Mouse (Mus musculus) limb, embryonic 12.5 days (tissue): ENCODE results near the gene Ackr2. TPM values are rescaled to one million over a fixed set of nuclear protein-coding genes. Genes with fewer than 3 reads are reported as not detected.
A peak's percentile ranks its signal among the peaks of the same experiment; 100 is the strongest.

ENCODE experiments used
- ATAC-seq: fragments of 200-750 bp; cut with Nextera tagmentation; 2 replicates; pipeline ENCODE4 v1.8.0; 2017; ENCODE audit warnings: low read depth, moderate TSS enrichment; ENCODE audit not compliant: insufficient number of reproducible peaks, insufficient read depth, low FRiP score, low TSS enrichment
- H3K27ac ChIP-seq: fragments of 300-500 bp; sonication (generic); 2 replicates; pipeline ENCODE4 v1.5.1; 2016; ENCODE audit warnings: mild to moderate bottlenecking, moderate library complexity
- H3K27me3 ChIP-seq: fragments of 300-500 bp; sonication (generic); 2 replicates; pipeline ENCODE4 v1.6.1; 2016; ENCODE audit warnings: mild to moderate bottlenecking, moderate library complexity
- H3K36me3 ChIP-seq: fragments of 300-500 bp; sonication (generic); 2 replicates; pipeline ENCODE4 v1.6.1; 2016; ENCODE audit warnings: mild to moderate bottlenecking, moderate library complexity
- H3K4me1 ChIP-seq: fragments of 300-500 bp; sonication (generic); replicated peaks from 2 replicates; pipeline ENCODE4 v1.6.1; 2016
- H3K4me2 ChIP-seq: fragments of 300-500 bp; sonication (generic); 2 replicates; pipeline ENCODE4 v1.6.1; 2016; ENCODE audit warnings: mild to moderate bottlenecking, moderate library complexity
- H3K4me3 ChIP-seq: fragments of 300-500 bp; sonication (generic); replicated peaks from 2 replicates; pipeline ENCODE4 v1.5.1; 2016; ENCODE audit warnings: mild to moderate bottlenecking
- H3K9ac ChIP-seq: fragments of 300-500 bp; sonication (generic); replicated peaks from 2 replicates; pipeline ENCODE4 v1.6.1; 2016; ENCODE audit warnings: mild to moderate bottlenecking, moderate library complexity
- H3K9me3 ChIP-seq: fragments of 300-500 bp; sonication (generic); 2 replicates; pipeline ENCODE4 v1.6.1; 2016; ENCODE audit warnings: mild to moderate bottlenecking, moderate library complexity
- WGBS: fragments of 180-500 bp; shearing (Covaris S2); methylation state at CpG from one replicate; pipeline ENCODE4 v1.1.7; 2016; 5-methylcytosine and 5-hydroxymethylcytosine counted together
- polyA plus RNA-seq: library from polyadenylated mRNA; unstranded; fragments of >200 nt; fragmentation: Nextera tagmentation; extraction: Ambion mirVana; gene quantifications from 2 replicates; pipeline ENCODE4 v1.2.1, GENCODE M21; 2016

Gene Ackr2
- polyA plus RNA-seq, 1 experiment from 2014 or later, result not detected

DNA sequence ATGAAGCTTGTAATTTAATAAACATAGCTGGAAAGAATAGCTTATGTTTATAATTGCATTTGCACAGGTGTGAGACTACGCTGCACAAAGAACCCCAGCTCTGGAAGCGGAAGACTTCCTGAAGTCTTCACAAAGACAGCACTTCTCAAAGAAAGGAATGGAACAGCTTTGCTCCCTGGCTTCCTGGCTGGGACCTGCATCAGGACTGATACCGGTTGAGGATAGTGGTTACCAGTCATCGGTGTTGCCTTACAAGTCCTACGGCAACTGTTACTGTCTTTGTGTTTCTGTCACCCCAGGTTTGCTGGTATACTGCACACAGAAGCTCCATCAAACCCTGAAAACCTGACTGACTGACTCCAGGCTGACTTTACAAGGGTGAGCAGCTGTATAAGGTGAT lies 28.7 kb upstream of the Ackr2 start:
- Histone ChIP-seq H3K4me3 (no peak overlapping the region), H3K36me3 (no peaks in the 10 kb centered on the region), H3K9ac (no peak overlapping the region), H3K4me2 (no peak overlapping the region), H3K9me3 (no peaks in the 10 kb centered on the region), H3K27me3 (peaks cover 8% of the 10 kb centered on the region; the same call in 1 of the 2 replicates), H3K27ac (no peak overlapping the region), H3K4me1 (no peaks in the 10 kb centered on the region)
- 68% methylated on average over 5 of the region's 5 CpGs for WGBS
- ATAC-seq, result no peak

DNA sequence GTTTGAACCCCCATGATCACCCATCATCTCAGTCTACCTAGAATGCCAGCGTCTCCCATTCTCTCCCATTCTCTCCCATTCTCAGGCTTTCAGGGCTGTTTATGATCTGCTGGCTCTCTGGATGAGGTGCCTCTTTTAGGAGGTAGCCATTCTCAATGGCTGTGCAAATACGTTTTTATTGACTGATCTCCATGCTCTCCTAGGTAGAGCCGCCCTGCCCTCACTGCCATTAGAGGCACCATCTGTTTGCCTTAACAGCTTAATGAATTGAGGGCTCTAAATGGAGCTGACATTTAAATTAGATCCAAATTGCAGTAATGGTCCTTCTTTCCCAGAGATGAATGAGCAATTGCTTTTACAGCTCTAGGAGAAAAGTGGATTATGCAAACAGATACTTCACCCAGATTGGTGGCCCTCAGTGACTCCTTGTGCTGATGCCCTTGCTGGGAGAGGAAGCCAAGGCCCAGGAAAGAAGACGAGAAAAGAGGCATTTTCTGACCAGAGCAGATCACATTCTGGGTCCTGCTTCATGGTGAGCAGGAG lies 28.1 kb upstream of the Ackr2 start:
- no peak overlapping the region for H3K27ac ChIP-seq
- ATAC-seq, result no peak
- H3K4me3 ChIP-seq, result no peak overlapping the region
- no peak overlapping the region for H3K4me2 ChIP-seq
- 12% methylated on average over 4 of the region's 4 CpGs for WGBS
- H3K27me3 ChIP-seq, result peaks cover 8% of the 10 kb centered on the region; the same call in 1 of the 2 replicates
- H3K36me3 ChIP-seq, result no peaks in the 10 kb centered on the region
- H3K4me1 ChIP-seq, result no peaks in the 10 kb centered on the region
- no peaks in the 10 kb centered on the region for H3K9me3 ChIP-seq
- no peak overlapping the region for H3K9ac ChIP-seq

DNA sequence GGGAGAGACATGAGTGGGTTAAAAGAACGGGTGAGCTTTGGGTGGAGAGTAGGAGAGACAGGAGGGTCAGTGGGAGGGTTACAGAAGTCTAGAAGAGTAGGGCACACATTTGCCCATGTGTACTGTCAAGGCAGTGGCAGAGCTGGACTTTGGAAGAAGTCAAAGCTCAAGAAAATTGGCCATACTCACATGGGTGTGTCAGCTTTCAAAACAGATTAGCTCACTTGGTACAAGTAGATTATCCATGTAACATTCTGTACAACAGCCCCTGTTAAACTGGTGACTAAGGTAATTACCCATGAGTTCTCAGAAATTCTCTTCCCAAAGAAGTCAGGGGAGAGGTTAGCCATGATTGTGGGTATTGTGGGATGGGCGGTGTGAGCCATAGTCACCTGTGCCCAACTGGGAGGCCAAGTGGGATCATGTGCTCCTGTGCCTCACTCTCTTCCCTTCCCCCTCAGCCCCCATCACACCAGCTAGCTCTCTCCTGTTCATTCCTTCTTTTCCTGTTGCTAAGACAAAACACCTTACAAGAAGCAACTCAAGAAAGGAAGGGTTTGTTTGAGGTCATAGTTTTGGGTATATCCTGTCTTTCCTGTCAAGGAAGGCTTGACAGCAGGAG lies 26.0 kb upstream of the Ackr2 start:
- 89% methylated on average over 2 of the region's 2 CpGs for WGBS
- Histone ChIP-seq H3K36me3 (no peaks in the 10 kb centered on the region), H3K4me2 (no peak overlapping the region), H3K4me1 (no peaks in the 10 kb centered on the region), H3K27me3 (peaks cover 8% of the 10 kb centered on the region; the same call in 1 of the 2 replicates), H3K9ac (no peak overlapping the region), H3K4me3 (no peak overlapping the region), H3K27ac (no peak overlapping the region), H3K9me3 (no peaks in the 10 kb centered on the region)
- ATAC-seq, result no peak

DNA sequence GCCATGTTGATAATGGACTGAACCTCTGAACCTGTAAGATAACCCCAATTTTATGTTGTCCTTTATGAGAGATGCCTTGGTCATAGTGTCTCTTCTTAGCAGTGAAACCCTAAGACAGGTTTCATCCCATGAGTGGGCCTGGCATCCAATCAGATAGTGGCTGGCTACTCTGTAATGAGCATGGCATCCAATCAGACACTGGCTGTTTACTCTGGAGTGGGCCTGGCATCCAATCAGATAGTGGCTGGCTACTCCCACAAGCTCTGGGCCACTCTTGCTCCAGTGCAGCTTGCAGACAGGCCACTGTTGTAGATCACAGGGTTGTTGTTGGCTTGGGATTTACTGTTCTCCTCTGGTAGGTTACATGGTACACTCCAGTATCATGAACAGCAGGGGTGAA lies 24.6 kb upstream of the Ackr2 start:
- H3K9ac ChIP-seq, result no peak overlapping the region
- H3K9me3 ChIP-seq, result no peaks in the 10 kb centered on the region
- no peak overlapping the region for H3K4me2 ChIP-seq
- no peaks in the 10 kb centered on the region for H3K36me3 ChIP-seq
- no peak overlapping the region for H3K4me3 ChIP-seq
- peaks cover 8% of the 10 kb centered on the region; the same call in 1 of the 2 replicates for H3K27me3 ChIP-seq
- ATAC-seq, result no peak
- H3K27ac ChIP-seq, result no peak overlapping the region
- no peaks in the 10 kb centered on the region for H3K4me1 ChIP-seq

DNA sequence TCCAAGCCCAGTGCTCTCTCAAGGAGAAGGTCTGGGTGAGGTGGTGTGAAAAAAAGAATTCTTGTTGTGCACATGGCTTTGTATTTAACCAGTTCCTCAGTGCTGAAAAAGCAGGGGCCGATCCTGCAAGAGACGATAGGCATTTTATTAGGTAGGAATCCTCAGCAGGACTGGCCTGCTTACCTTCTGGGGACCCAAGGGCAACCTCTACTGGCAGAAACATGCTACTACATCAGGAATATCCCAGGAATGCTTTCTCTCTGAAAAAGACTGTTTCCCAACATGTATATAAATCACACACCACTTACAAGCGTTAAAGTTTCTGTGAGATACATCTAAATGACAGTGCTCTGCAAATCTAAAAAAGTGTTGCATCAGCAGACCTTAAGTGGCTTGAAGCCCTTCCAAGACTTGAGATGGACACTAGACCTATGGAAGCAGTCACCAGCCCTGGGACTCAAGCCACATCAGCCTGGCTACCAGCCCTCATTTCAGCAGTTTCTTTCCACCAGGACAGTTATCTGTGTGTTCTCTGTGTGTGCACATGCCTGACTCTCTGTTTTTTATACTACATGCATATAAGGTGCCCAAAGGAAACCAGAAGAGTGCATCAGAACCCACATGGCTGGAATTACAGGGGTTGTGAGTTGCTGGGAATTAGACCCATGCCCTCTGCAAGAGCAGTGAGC lies 21.0 kb upstream of the Ackr2 start:
- 17% methylated on average over 3 of the region's 3 CpGs for WGBS
- H3K4me1 ChIP-seq, result 0 out of 2 replicates have a peak, but pooled peaks cover 2% of the 10 kb centered on the region
- no peaks in the 10 kb centered on the region for H3K36me3 ChIP-seq
- peaks cover 8% of the 10 kb centered on the region; the same call in 1 of the 2 replicates for H3K27me3 ChIP-seq
- H3K4me2 ChIP-seq, result no peak overlapping the region
- H3K27ac ChIP-seq, result no peak overlapping the region
- no peak overlapping the region for H3K4me3 ChIP-seq
- ATAC-seq, result no peak
- H3K9ac ChIP-seq, result no peak overlapping the region
- H3K9me3 ChIP-seq, result no peaks in the 10 kb centered on the region

DNA sequence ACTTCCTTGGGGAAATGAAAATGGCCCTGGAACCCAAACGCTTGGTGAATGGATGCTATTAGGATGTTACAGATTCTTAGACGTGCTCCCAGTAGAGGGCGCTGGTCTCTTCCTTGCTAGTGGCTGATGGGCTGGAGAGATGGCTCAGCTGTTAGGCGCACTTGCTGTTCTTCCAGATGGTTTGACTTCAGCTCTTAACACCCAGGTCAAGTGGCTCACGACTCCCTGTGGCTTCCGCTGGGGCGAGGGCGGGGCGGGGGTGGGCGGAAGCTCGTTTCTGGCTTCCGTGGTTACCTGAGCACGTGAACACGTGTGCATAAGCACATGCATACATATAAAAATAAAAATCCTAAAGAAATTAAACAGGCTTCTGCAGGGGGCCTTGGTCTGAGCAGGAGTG lies 17.3 kb upstream of the Ackr2 start:
- Histone ChIP-seq H3K4me2 (no peak overlapping the region), H3K36me3 (no peaks in the 10 kb centered on the region), H3K27ac (no peak overlapping the region), H3K4me1 (0 out of 2 replicates have a peak, but pooled peaks cover 2% of the 10 kb centered on the region), H3K4me3 (no peak overlapping the region), H3K9me3 (no peaks in the 10 kb centered on the region), H3K9ac (no peak overlapping the region), H3K27me3 (no peaks in the 10 kb centered on the region; the same call in 1 of the 2 replicates)
- no peak for ATAC-seq
- WGBS, result 26% methylated on average over 14 of the region's 14 CpGs

DNA sequence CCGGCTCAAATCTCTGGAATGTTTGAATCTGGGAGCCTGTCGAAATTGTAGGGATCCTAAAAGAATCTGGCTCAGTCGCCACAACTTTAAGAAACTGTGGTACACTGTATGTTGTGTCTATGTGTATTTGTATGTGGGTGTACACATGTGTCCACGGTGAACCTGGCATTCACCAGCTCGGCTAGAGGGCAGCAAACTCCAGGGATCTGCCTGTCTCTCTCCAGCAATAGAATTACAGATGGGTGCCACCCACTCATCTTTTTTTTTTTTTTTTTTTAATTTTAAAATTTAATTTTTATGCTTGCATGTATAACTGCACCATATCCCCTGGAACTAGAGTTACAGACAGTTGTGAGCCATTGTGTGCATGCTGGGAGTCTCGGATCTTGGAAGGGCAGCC lies 16.9 kb upstream of the Ackr2 start:
- 79% methylated on average over 6 of the region's 6 CpGs for WGBS
- Histone ChIP-seq H3K36me3 (no peaks in the 10 kb centered on the region), H3K27ac (no peak overlapping the region), H3K9me3 (no peaks in the 10 kb centered on the region), H3K4me1 (0 out of 2 replicates have a peak, but pooled peaks cover 2% of the 10 kb centered on the region), H3K4me3 (no peak overlapping the region), H3K9ac (no peak overlapping the region), H3K4me2 (no peak overlapping the region), H3K27me3 (no peaks in the 10 kb centered on the region; the same call in 1 of the 2 replicates)
- ATAC-seq, result no peak

DNA sequence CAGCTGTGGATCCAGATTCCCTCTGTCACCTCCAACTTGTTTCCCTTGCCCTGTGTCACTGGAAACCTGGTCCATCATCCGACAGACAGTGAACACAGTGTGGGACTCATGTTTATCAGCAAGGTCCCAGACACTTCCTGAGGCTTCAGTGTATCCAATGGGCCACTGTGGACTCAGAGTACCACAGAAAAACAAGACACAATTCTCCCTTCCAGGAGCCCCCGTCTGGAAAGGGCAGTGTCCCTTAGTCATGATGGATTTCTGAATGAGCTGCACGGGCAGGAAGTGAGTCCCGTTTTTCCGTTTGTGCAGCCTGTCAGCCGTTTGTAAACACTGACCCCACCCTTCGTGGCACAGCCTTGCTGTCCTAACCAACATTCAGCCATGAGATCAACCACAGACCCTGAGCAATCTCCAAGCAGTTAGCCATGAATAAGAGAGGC lies 16.1 kb upstream of the Ackr2 start:
- no peak overlapping the region for H3K4me2 ChIP-seq
- no peak overlapping the region for H3K27ac ChIP-seq
- no peak overlapping the region for H3K9ac ChIP-seq
- H3K4me3 ChIP-seq, result no peak overlapping the region
- WGBS, result 64% methylated on average over 7 of the region's 7 CpGs
- ATAC-seq, result no peak
- no peaks in the 10 kb centered on the region for H3K36me3 ChIP-seq
- H3K4me1 ChIP-seq, result 0 out of 2 replicates have a peak, but pooled peaks cover 2% of the 10 kb centered on the region
- no peaks in the 10 kb centered on the region for H3K9me3 ChIP-seq
- H3K27me3 ChIP-seq, result no peaks in the 10 kb centered on the region; the same call in 1 of the 2 replicates

DNA sequence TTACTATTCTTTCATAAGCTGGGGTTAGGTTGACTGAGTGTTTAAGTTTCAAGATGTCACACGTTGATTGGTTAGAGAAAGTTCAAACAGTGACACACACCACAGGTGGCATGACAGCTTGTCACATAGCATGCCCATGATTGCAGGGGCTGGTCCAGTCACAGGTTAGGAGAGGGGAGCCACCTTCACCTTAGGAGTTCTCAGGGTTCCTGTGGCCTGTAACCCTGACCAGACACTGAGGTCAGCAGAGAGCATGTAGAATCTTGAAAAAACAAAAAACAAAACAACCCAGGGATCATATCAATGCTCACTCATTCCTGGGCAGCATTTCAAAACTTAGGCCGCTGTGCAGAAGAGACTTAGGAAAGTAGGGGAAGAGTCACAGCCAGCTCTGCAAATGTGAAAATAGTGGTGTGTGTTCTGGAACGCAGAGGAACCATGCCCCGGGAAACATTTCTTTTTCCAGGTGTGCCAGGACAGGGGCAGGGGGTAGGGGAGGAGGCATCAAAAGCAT lies 8.2 kb upstream of the Ackr2 start:
- 66% methylated on average over 4 of the region's 4 CpGs for WGBS
- Histone ChIP-seq H3K9me3 (no peaks in the 10 kb centered on the region), H3K36me3 (no peaks in the 10 kb centered on the region), H3K27ac (no peak overlapping the region), H3K9ac (no peak overlapping the region), H3K4me2 (peak overlapping the region; percentile 25; the same call in 1 of the 2 replicates), H3K4me3 (no peak overlapping the region), H3K4me1 (peaks cover 7% of the 10 kb centered on the region; the same call in 1 of the 2 replicates), H3K27me3 (0 out of 2 replicates have a peak, but pooled peaks cover 3% of the 10 kb centered on the region)
- no peak for ATAC-seq

DNA sequence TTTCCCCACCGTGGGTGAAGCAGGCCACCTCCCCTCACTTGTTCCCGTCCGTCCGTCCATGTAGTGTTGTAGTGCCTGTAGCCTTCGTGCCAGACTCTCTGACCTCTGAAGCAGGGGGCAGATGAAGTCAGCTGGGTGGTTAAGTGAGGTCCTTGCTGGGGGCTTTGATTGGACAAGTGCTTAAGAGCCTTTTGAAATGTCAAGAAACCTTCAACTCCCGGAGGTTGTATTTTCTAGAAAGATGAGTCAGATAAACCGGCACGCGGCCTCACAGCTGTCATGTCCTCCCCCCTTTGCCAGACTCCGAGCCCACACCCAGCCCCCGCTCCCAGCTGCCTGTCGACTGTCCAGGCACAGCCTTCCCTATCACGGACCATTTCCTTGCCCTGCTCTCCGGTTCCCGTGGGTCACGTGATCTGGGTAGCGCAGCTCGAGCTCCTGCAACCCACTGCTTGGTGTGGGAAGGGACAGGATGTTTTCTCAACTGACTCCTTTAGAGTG lies 7.7 kb upstream of the Ackr2 start:
- Histone ChIP-seq H3K9me3 (no peaks in the 10 kb centered on the region), H3K27ac (no peak overlapping the region), H3K4me3 (no peak overlapping the region), H3K9ac (0 out of 2 replicates have a peak overlapping the region, but pooled peaks have one; percentile 18), H3K27me3 (0 out of 2 replicates have a peak, but pooled peaks cover 3% of the 10 kb centered on the region), H3K4me1 (peaks cover 7% of the 10 kb centered on the region; the same call in 1 of the 2 replicates), H3K36me3 (no peaks in the 10 kb centered on the region), H3K4me2 (peak overlapping the region; percentile 25; the same call in 1 of the 2 replicates)
- ATAC-seq, result no peak
- 39% methylated on average over 18 of the region's 18 CpGs for WGBS

DNA sequence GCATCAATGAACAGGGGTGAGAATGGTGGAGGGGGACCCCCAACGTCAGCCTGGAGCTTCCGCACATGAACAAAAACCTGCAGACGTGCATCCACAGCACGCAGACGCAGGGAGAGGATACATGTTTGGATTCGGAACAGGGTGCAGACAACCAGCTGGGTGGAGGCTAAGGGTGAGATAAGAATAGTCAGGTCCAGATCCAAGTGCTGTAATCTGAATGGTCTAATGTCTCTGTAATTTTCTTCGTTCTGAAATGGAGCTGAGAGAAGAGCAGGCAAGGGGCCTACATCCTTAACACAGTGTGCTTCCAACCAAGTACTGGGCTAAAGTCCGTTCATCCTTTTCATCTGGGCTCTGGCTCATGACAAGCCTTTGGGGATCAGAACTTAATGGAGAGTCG lies 6.9 kb upstream of the Ackr2 start:
- Histone ChIP-seq H3K4me2 (no peak overlapping the region), H3K27me3 (0 out of 2 replicates have a peak, but pooled peaks cover 3% of the 10 kb centered on the region), H3K4me1 (peaks cover 7% of the 10 kb centered on the region; the same call in 1 of the 2 replicates), H3K4me3 (no peak overlapping the region), H3K27ac (no peak overlapping the region), H3K36me3 (no peaks in the 10 kb centered on the region), H3K9ac (no peak overlapping the region), H3K9me3 (no peaks in the 10 kb centered on the region)
- WGBS, result 88% methylated on average over 9 of the region's 9 CpGs
- no peak for ATAC-seq
